Mouse (Mus musculus): ENCODE results near the gene Hist1h3f. TPM values are rescaled to one million over a fixed set of nuclear protein-coding genes. Genes with fewer than 3 reads are reported as not detected.

Hist1h3f gene
- polyA plus RNA-seq, 1 experiment: 1.3 TPM

DNA sequence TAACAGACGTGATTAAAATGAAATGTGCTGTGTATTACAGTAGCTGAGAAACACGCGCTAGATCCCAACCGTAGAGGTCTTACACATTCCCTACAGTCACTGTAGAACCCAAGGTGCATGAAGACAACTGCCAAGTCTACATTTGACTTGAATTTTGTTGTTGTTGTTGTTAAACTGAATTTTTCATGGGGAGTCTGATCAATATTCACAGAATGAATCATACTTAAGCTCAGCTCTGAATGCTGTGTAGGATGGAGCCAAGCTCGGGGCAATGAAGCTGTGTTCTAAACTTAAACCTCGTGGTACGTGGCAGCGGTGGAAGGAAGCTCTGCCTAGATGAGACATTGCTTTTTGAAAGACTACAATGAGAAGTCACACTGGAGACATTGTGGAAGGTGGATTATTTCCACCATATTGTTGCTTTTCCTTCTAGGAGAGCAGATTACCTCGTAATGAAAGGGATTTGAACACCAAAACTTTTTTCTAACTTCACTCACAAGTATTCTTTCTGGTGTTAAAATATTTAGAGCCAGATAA, 41.8 kb upstream of the Hist1h3f start:
- H3K27me3 ChIP-seq (ENCODE audit: control insufficient read depth, insufficient read depth, low read length): no peaks in the 10 kb centered on the region
- no peak overlapping the region for H3K4me3 ChIP-seq (ENCODE audit: control insufficient read depth, low read depth, low read length)

GRCm38 (mm10) chr13:23502916-23503315, 40.9 kb upstream of the Hist1h3f start:
- H3K4me1 ChIP-seq (ENCODE audit: control insufficient read depth, insufficient read depth, low read length): peaks cover 3% of the 10 kb centered on the region
- TF ChIP-seq POLR2A (IDR thresholded peaks at IDR 0.05; ENCODE audit: control insufficient read depth, low read depth, low read length) (no peak), CTCF (IDR thresholded peaks at IDR 0.05; ENCODE audit: control insufficient read depth, insufficient read depth, insufficient replicate concordance, low read depth, low read length) (no peak)
- H3K27ac ChIP-seq (ENCODE audit: control insufficient read depth, insufficient read depth, low read depth, low read length): no peak overlapping the region
- no peaks in the 10 kb centered on the region for H3K27me3 ChIP-seq (ENCODE audit: control insufficient read depth, insufficient read depth, low read length)
- H3K4me3 ChIP-seq (ENCODE audit: control insufficient read depth, low read depth, low read length): no peak overlapping the region
- H3K36me3 ChIP-seq (ENCODE audit: control insufficient read depth, insufficient read depth, low read length): no peaks in the 10 kb centered on the region

More for the DNA sequence above, 41.8 kb upstream of the Hist1h3f start:
- Histone ChIP-seq H3K4me1 (ENCODE audit: control insufficient read depth, insufficient read depth, low read length) (peaks cover 3% of the 10 kb centered on the region), H3K36me3 (ENCODE audit: control insufficient read depth, insufficient read depth, low read length) (no peaks in the 10 kb centered on the region), H3K27ac (ENCODE audit: control insufficient read depth, insufficient read depth, low read depth, low read length) (no peak overlapping the region)
- TF ChIP-seq CTCF (IDR thresholded peaks at IDR 0.05; ENCODE audit: control insufficient read depth, insufficient read depth, insufficient replicate concordance, low read depth, low read length) (no peak), POLR2A (IDR thresholded peaks at IDR 0.05; ENCODE audit: control insufficient read depth, low read depth, low read length) (no peak)

DNA sequence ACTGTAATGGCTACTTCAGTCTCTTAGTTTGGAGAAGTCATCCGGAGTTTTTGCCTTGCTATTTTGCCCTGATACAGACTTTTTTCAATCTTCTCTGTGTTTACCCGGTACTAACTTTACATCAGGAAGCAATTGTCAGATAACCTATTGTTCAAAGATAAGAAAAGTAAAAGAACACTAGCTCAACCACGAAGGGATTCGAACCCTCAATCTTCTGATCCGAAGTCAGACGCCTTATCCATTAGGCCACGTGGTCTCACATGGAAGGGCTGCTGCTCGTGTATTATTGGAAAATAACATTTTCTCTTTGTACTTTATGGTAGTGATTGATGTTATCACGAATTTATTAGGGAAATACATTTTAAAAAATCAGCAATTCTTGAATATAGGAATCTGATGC, 40.1 kb upstream of the Hist1h3f start:
- Histone ChIP-seq H3K27ac (ENCODE audit: control insufficient read depth, insufficient read depth, low read depth, low read length) (no peak overlapping the region), H3K36me3 (ENCODE audit: control insufficient read depth, insufficient read depth, low read length) (no peaks in the 10 kb centered on the region), H3K4me1 (ENCODE audit: control insufficient read depth, insufficient read depth, low read length) (peaks cover 3% of the 10 kb centered on the region), H3K27me3 (ENCODE audit: control insufficient read depth, insufficient read depth, low read length) (no peaks in the 10 kb centered on the region), H3K4me3 (ENCODE audit: control insufficient read depth, low read depth, low read length) (no peak overlapping the region)
- TF ChIP-seq CTCF (IDR thresholded peaks at IDR 0.05; ENCODE audit: control insufficient read depth, insufficient read depth, insufficient replicate concordance, low read depth, low read length): no peak
- no peak for TF ChIP-seq POLR2A (IDR thresholded peaks at IDR 0.05; ENCODE audit: control insufficient read depth, low read depth, low read length)

DNA sequence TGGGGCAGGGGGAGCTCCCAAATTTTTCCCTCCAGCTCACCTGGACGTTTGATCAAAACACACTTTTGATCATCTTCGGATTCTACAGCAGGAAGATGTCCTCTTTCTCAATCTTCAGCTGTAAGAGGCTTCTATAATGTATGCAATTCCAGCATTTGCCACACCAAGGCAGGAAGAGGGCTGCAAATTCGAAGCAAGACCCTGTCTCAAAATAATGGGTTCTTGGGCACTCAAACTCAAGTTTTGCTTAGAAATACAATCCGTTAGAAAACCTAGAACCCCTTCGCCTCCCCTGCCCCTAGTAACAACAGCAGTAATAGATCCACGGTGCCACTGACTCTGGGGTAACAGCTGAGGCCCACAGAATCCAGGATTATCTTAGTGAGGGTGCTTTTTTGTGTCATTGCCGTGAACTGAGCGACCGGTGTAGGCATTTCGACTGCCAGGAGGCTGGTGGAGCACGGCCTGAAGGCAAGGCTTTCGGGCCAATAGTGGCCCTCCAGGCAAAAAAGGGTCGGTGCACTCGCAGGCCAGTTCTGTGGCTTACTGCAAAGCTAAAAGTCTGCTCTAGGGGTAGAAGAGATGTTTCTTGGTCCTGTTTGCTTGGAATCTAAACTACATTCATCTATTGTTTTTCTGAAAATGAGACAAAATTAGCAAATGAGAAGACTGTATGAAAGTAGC, 38.0 kb upstream of the Hist1h3f start:
- no peak overlapping the region for H3K27ac ChIP-seq (ENCODE audit: control insufficient read depth, insufficient read depth, low read depth, low read length)

GRCm38 (mm10) chr13:23506351-23506750, 37.5 kb upstream of the Hist1h3f start:
- no peaks in the 10 kb centered on the region for H3K36me3 ChIP-seq (ENCODE audit: control insufficient read depth, insufficient read depth, low read length)
- no peak overlapping the region for H3K4me3 ChIP-seq (ENCODE audit: control insufficient read depth, low read depth, low read length)
- H3K4me1 ChIP-seq (ENCODE audit: control insufficient read depth, insufficient read depth, low read length): peaks cover 3% of the 10 kb centered on the region
- no peaks in the 10 kb centered on the region for H3K27me3 ChIP-seq (ENCODE audit: control insufficient read depth, insufficient read depth, low read length)
- TF ChIP-seq POLR2A (IDR thresholded peaks at IDR 0.05; ENCODE audit: control insufficient read depth, low read depth, low read length) (no peak), CTCF (IDR thresholded peaks at IDR 0.05; ENCODE audit: control insufficient read depth, insufficient read depth, insufficient replicate concordance, low read depth, low read length) (no peak)
- H3K27ac ChIP-seq (ENCODE audit: control insufficient read depth, insufficient read depth, low read depth, low read length): no peak overlapping the region

More for the DNA sequence above, 38.0 kb upstream of the Hist1h3f start:
- H3K36me3 ChIP-seq (ENCODE audit: control insufficient read depth, insufficient read depth, low read length): no peaks in the 10 kb centered on the region
- H3K4me1 ChIP-seq (ENCODE audit: control insufficient read depth, insufficient read depth, low read length): peaks cover 3% of the 10 kb centered on the region
- H3K27me3 ChIP-seq (ENCODE audit: control insufficient read depth, insufficient read depth, low read length): no peaks in the 10 kb centered on the region
- no peak for TF ChIP-seq POLR2A (IDR thresholded peaks at IDR 0.05; ENCODE audit: control insufficient read depth, low read depth, low read length)
- no peak for TF ChIP-seq CTCF (IDR thresholded peaks at IDR 0.05; ENCODE audit: control insufficient read depth, insufficient read depth, insufficient replicate concordance, low read depth, low read length)
- no peak overlapping the region for H3K4me3 ChIP-seq (ENCODE audit: control insufficient read depth, low read depth, low read length)

DNA sequence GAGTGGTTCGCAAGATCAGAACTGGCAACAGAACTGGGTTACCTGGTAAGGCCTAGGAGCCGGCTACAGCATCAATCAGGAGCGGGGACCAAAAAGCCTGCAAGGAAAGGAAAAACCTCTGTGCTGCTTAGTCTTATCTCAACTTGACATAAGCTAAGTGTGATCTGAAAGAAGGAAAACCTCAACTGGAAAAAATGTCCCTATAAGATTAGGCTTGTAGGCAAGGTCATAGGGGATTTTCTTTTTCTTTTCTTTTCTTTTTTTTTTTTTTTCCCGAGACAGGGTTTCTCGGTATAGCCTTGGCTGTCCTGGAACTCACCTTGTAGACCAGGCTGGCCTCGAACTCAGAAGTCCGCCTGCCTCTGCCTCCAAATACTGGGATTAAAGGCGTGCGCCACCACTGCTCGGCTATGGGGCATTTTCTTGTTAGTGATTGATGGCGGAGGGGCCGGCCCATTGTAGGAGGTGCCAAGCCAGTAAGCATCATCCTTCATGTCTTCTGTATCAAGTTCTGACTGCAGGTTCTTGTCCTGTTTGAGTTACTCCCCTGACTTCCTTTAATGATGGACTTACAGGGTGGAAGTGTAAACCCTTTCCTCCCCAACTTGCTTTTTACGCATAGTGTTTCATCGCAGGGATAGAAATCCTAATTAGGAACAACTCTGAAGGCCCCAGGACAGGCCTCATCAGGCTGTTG, 36.9 kb upstream of the Hist1h3f start:
- H3K36me3 ChIP-seq (ENCODE audit: control insufficient read depth, insufficient read depth, low read length): no peaks in the 10 kb centered on the region
- no peak overlapping the region for H3K27ac ChIP-seq (ENCODE audit: control insufficient read depth, insufficient read depth, low read depth, low read length)
- H3K27me3 ChIP-seq (ENCODE audit: control insufficient read depth, insufficient read depth, low read length): no peaks in the 10 kb centered on the region
- H3K4me1 ChIP-seq (ENCODE audit: control insufficient read depth, insufficient read depth, low read length): peaks cover 3% of the 10 kb centered on the region
- H3K4me3 ChIP-seq (ENCODE audit: control insufficient read depth, low read depth, low read length): no peak overlapping the region
- TF ChIP-seq CTCF (IDR thresholded peaks at IDR 0.05; ENCODE audit: control insufficient read depth, insufficient read depth, insufficient replicate concordance, low read depth, low read length): no peak
- no peak for TF ChIP-seq POLR2A (IDR thresholded peaks at IDR 0.05; ENCODE audit: control insufficient read depth, low read depth, low read length)

GRCm38 (mm10) chr13:23510127-23510526, 33.7 kb upstream of the Hist1h3f start:
- Histone ChIP-seq H3K27ac (ENCODE audit: control insufficient read depth, insufficient read depth, low read depth, low read length) (no peak overlapping the region), H3K4me1 (ENCODE audit: control insufficient read depth, insufficient read depth, low read length) (peaks cover 7% of the 10 kb centered on the region), H3K4me3 (ENCODE audit: control insufficient read depth, low read depth, low read length) (no peak overlapping the region), H3K36me3 (ENCODE audit: control insufficient read depth, insufficient read depth, low read length) (no peaks in the 10 kb centered on the region), H3K27me3 (ENCODE audit: control insufficient read depth, insufficient read depth, low read length) (no peaks in the 10 kb centered on the region)
- TF ChIP-seq POLR2A (IDR thresholded peaks at IDR 0.05; ENCODE audit: control insufficient read depth, low read depth, low read length): no peak
- no peak for TF ChIP-seq CTCF (IDR thresholded peaks at IDR 0.05; ENCODE audit: control insufficient read depth, insufficient read depth, insufficient replicate concordance, low read depth, low read length)
